ENCODE assay signal across 8 mouse cellular contexts in the genomic region with DNA sequence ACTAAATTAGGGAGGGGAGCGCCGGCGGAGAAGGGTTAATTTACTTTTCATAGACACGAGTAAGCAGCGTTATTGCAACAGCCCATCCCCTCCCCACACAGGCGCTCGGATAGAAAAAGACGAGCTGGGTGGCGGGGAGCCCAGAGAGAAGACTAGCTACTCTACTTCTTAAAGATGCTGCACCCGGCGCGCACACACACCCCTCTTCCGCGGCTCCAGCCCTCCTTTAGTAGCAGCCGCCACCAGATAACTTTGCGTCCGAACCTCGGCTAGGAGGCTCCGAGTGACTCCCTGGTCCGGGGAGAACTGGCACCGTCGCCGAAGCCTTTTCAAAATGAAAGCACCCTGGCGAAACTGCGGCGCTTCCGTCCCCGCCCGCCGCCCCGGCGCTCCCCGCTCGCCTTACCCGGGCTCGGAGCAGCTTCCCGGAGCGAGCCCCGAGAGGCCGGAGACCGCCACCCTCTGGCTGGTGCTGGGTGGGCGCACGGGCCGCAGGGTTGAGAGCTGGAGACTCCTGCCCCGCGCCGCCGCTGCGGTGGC. TPM values are rescaled to one million over a fixed set of nuclear protein-coding genes. Genes with fewer than 3 reads are reported as not detected.
DNase-seq lines count a peak whose midpoint lies in the region; ATAC-seq and TF ChIP-seq lines count a peak whose summit lies in the region.

No protein-coding gene starts in this region.

- H3K27me3 ChIP-seq in embryonic facial prominence, embryonic 13.5 days: peaks cover 100% of the 10 kb centered on the region
- H3K27me3 ChIP-seq in heart, embryonic 16.5 days (ENCODE audit: control insufficient read depth, insufficient read depth, low read length): peaks cover 79% of the 10 kb centered on the region
- H3K27me3 ChIP-seq in megakaryocyte, embryonic 14.5 days (replicated peaks): peaks cover 99% of the 10 kb centered on the region
- H3K27me3 ChIP-seq in small intestine, adult 2 months (ENCODE audit: control insufficient read depth, insufficient read depth, low read length): peaks cover 49% of the 10 kb centered on the region

- H3K4me1 ChIP-seq in embryonic facial prominence, embryonic 13.5 days: peaks cover 38% of the 10 kb centered on the region
- H3K4me1 ChIP-seq in heart, embryonic 16.5 days (ENCODE audit: control insufficient read depth, insufficient read depth, low read length): peaks cover 16% of the 10 kb centered on the region; the same call in 1 of the 2 replicates
- peaks cover 43% of the 10 kb centered on the region for H3K4me1 ChIP-seq in megakaryocyte, embryonic 14.5 days
- H3K4me1 ChIP-seq in small intestine, adult 2 months (ENCODE audit: control insufficient read depth, insufficient read depth, insufficient read length, low read length): peaks cover 5% of the 10 kb centered on the region

- H3K4me3 ChIP-seq in embryonic facial prominence, embryonic 13.5 days: peak overlapping the region; percentile 64
- H3K4me3 ChIP-seq in heart, embryonic 16.5 days (ENCODE audit: low read length): peak overlapping the region; percentile 68
- peak overlapping the region; percentile 90 for H3K4me3 ChIP-seq in megakaryocyte, embryonic 14.5 days (replicated peaks)
- H3K4me3 ChIP-seq in small intestine, adult 2 months (ENCODE audit: low read depth, low read length): peak overlapping the region; percentile 74

- peak overlapping the region; percentile 72 for H3K9ac ChIP-seq in embryonic facial prominence, embryonic 13.5 days
- peak overlapping the region; percentile 55 for H3K9ac ChIP-seq in heart, embryonic 16.5 days (ENCODE audit: low read length)

- no peaks in the 10 kb centered on the region for H3K36me3 ChIP-seq in embryonic facial prominence, embryonic 13.5 days
- H3K36me3 ChIP-seq in heart, embryonic 16.5 days (ENCODE audit: control insufficient read depth, insufficient read depth): no peaks in the 10 kb centered on the region
- H3K36me3 ChIP-seq in megakaryocyte, embryonic 14.5 days (replicated peaks; ENCODE audit: low read length): no peaks in the 10 kb centered on the region
- H3K36me3 ChIP-seq in small intestine, adult 2 months (ENCODE audit: control insufficient read depth, insufficient read depth, low read length): no peaks in the 10 kb centered on the region

- intact Hi-C loops in left cerebral cortex, postnatal 4 days (cut with DNase I): no loop called here

- H3K9me3 ChIP-seq in embryonic facial prominence, embryonic 13.5 days: no peaks in the 10 kb centered on the region
- H3K9me3 ChIP-seq in heart, embryonic 16.5 days (replicated peaks; ENCODE audit: control insufficient read depth, low read length): no peaks in the 10 kb centered on the region
- H3K9me3 ChIP-seq in megakaryocyte, embryonic 14.5 days: no peaks in the 10 kb centered on the region

- no peak for TF ChIP-seq CTCF in small intestine, adult 2 months (IDR thresholded peaks at IDR 0.05; ENCODE audit: extremely low read depth, insufficient read length, insufficient replicate concordance, low read depth, low read length)

- no peak overlapping the region for H3K27ac ChIP-seq in embryonic facial prominence, embryonic 13.5 days
- H3K27ac ChIP-seq in heart, embryonic 16.5 days (ENCODE audit: low read length): no peak overlapping the region
- peak overlapping the region; percentile 19; the same call in 1 of the 2 replicates for H3K27ac ChIP-seq in small intestine, adult 2 months (ENCODE audit: insufficient read depth, low read depth, low read length)

- peak overlapping the region; percentile 99 for H3K4me2 ChIP-seq in embryonic facial prominence, embryonic 13.5 days
- H3K4me2 ChIP-seq in heart, embryonic 16.5 days (ENCODE audit: low read depth, low read length): peak overlapping the region; percentile 75

- DNase-seq in CD4-positive helper T cell, adult 2 months (ENCODE audit: low read depth, low spot score): peak; percentile 64
- peak; percentile 15 for DNase-seq in MEL-GATA-1-ER (ENCODE audit: extremely low read depth, low read depth)
- DNase-seq in left cerebral cortex, postnatal 4 days: peak; percentile 38
- no peak for DNase-seq in layer of hippocampus, adult 9-10 months (ENCODE audit: low spot score)

- ATAC-seq in embryonic facial prominence, embryonic 13.5 days (ENCODE audit: insufficient number of reproducible peaks, insufficient read depth, low FRiP score, low TSS enrichment, low read depth): no peak
- peak; percentile 53; the same call in 1 of the 2 replicates for ATAC-seq in heart, embryonic 16.5 days (replicated peaks; ENCODE audit: extremely low read depth, insufficient read depth, low FRiP score)

- peak; percentile 55; the same call in 1 of the 2 replicates for TF ChIP-seq POLR2A in small intestine, adult 2 months (IDR thresholded peaks at IDR 0.05; ENCODE audit: low read depth, low read length)

- WGBS in embryonic facial prominence, embryonic 13.5 days: under 1% methylated on average over 49 of the region's 49 CpGs
- under 1% methylated on average over 49 of the region's 49 CpGs for WGBS in heart, embryonic 16.5 days
- WGBS in small intestine, adult 2 months: under 1% methylated on average over 49 of the region's 49 CpGs

RNA-seq across cellular contexts. Expression of a gene that starts 0.7 kb away (rescaled TPM):
- polyA plus RNA-seq in embryonic facial prominence, embryonic 13.5 days (2015; fragmentation: Nextera tagmentation; extraction: Ambion mirVana): 0.89 and 1.0 TPM in 2 replicates
- polyA plus RNA-seq in heart, embryonic 16.5 days (2015; fragmentation: Nextera tagmentation; extraction: Ambion mirVana): 0.14 and 0.24 TPM in 2 replicates
- total RNA-seq in left cerebral cortex, postnatal 4 days (2021): 100 to 1,000 TPM; 140 to 149 TPM
- polyA plus RNA-seq in megakaryocyte, embryonic 14.5 days (2012; ENCODE audit: insufficient read depth, low replicate concordance): 3.1 TPM in 1 of 2 replicates, not detected in the other
- polyA plus RNA-seq in small intestine, adult 2 months (2012; rRNA removed): 15.8 and 23.4 TPM in 2 replicates
